Mouse (Mus musculus) mouse embryonic stem cell (cell line): ENCODE measurements around the gene Fbxo36.

Experiments
- in situ Hi-C, 2 experiments: fragments of 300-500 bp; cut with MboI; formaldehyde crosslinking; loops; 1 replicate in 1 of 2; 3 replicates in 1 of 2; pipeline ENCODE4 v1.14.3; 2019 to 2020; ENCODE audit warnings: low sequenced_read_pairs in 2 of 2, low pct_unique_long_range_greater_than_20kb in 1 of 2, mixed read lengths in 1 of 2; ENCODE audit not compliant: unreplicated experiment in 1 of 2

Gene Fbxo36

GRCm38 (mm10) chr1:84881248-84882065 is 41.8 kb downstream of the Fbxo36 start:
- in situ Hi-C loops, result loop anchor here (10.0 to 25.0 kb wide), 3 partner anchors 157 to 544 kb away; no protein-coding TSS in a partner anchor

GRCm38 (mm10) chr1:84882066-84882532 is 42.5 kb downstream of the Fbxo36 start:
- in situ Hi-C loops, result loop anchor here (10.0 to 25.0 kb wide), 3 partner anchors 157 to 545 kb away; no protein-coding TSS in a partner anchor

GRCm38 (mm10) chr1:84882937-84883336 is 43.3 kb downstream of the Fbxo36 start:
- in situ Hi-C loops, result loop anchor here (10.0 to 25.0 kb wide), 3 partner anchors 158 to 546 kb away; no protein-coding TSS in a partner anchor

- in situ Hi-C loops, result loop anchor here (10.0 to 25.0 kb wide), 3 partner anchors 159 to 547 kb away; no protein-coding TSS in a partner anchor
These were observed 44.2 kb downstream of the Fbxo36 start for GRCm38 (mm10) chr1:84883889-84884288.

- in situ Hi-C loops, result loop anchor here (10.0 to 25.0 kb wide), 3 partner anchors 160 to 548 kb away; no protein-coding TSS in a partner anchor
These were observed 45.5 kb downstream of the Fbxo36 start for GRCm38 (mm10) chr1:84885174-84885573.

- in situ Hi-C loops, result loop anchor here (10.0 to 25.0 kb wide), 3 partner anchors 161 to 549 kb away; no protein-coding TSS in a partner anchor
These were observed 46.3 kb downstream of the Fbxo36 start for GRCm38 (mm10) chr1:84885921-84886320.

GRCm38 (mm10) chr1:84889330-84890004 is 49.8 kb downstream of the Fbxo36 start:
- in situ Hi-C loops, result loop anchor here (10.0 to 25.0 kb wide), 3 partner anchors 165 to 552 kb away; no protein-coding TSS in a partner anchor

GRCm38 (mm10) chr1:84890005-84890393 is 50.4 kb downstream of the Fbxo36 start:
- in situ Hi-C loops, result loop anchor here in 1 of 2 experiments (25.0 kb wide), 1 partner anchor 553 kb away; no protein-coding TSS in a partner anchor

GRCm38 (mm10) chr1:84890503-84890902 is 50.9 kb downstream of the Fbxo36 start:
- in situ Hi-C loops, result loop anchor here in 1 of 2 experiments (25.0 kb wide), 1 partner anchor 553 kb away; no protein-coding TSS in a partner anchor

GRCm38 (mm10) chr1:84891746-84892145 is 52.1 kb downstream of the Fbxo36 start:
- in situ Hi-C loops, result loop anchor here in 1 of 2 experiments (25.0 kb wide), 1 partner anchor 554 kb away; no protein-coding TSS in a partner anchor

- in situ Hi-C loops, result loop anchor here in 1 of 2 experiments (25.0 kb wide), 1 partner anchor 560 kb away; no protein-coding TSS in a partner anchor
These were observed 57.7 kb downstream of the Fbxo36 start for GRCm38 (mm10) chr1:84897364-84897763.

- in situ Hi-C loops, result loop anchor here in 1 of 2 experiments (25.0 kb wide), 1 partner anchor 562 kb away; no protein-coding TSS in a partner anchor
These were observed 59.5 kb downstream of the Fbxo36 start for GRCm38 (mm10) chr1:84899156-84899555.

- in situ Hi-C loops, result no loop called here
These were observed 64.8 kb downstream of the Fbxo36 start for GRCm38 (mm10) chr1:84904467-84904866.

- in situ Hi-C loops, result no loop called here
These were observed 70.7 kb downstream of the Fbxo36 start for GRCm38 (mm10) chr1:84910177-84910804.

- in situ Hi-C loops, result no loop called here
These were observed 72.9 kb downstream of the Fbxo36 start for GRCm38 (mm10) chr1:84912571-84912970.

- in situ Hi-C loops, result no loop called here
These were observed 75.4 kb downstream of the Fbxo36 start for GRCm38 (mm10) chr1:84915010-84915409.

GRCm38 (mm10) chr1:84918865-84919264 is 79.2 kb downstream of the Fbxo36 start:
- in situ Hi-C loops, result no loop called here

- in situ Hi-C loops, result no loop called here
These were observed 83.8 kb downstream of the Fbxo36 start for GRCm38 (mm10) chr1:84923432-84923831.
